In the genomic region with DNA sequence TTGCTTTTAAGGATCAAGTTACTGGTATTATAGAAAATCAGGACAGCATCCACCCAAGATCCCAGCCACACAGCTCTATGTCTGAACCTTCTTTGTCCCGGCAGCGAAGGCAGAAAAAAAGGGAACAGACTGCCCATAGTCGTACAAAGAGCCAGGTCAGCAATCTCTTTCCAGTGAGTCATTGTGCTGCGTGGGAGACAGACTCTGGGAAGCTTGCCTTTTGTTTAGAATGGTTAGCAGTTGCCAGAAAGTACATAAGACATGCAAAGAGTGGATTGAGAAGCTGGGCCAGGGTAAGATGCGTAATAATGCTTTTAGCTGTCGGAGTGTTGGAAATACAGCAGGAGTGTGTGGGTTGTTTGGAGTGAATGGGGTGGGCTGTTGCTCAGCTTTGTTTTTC, we compare ENCODE assay signal across 9 mouse cellular contexts. TPM values are rescaled to one million over a fixed set of nuclear protein-coding genes. Genes with fewer than 3 reads are reported as not detected.
DNase-seq lines count a peak whose midpoint lies in the region; ATAC-seq lines count a peak whose summit lies in the region.
"Had no signal": no experiment of that assay in that cellular context is flagged by ENCODE, and none has a peak within 500 bp of the region (broad histone marks: within the 10 kb centered on the region; RNA-seq: fewer than 3 reads in every experiment).

No protein-coding gene starts in this region.

- WGBS in kidney, embryonic 16.5 days = 70% methylated on average over 6 of the region's 6 CpGs

- H3K9me3 ChIP-seq in kidney, embryonic 16.5 days (ENCODE audit: low read length) = no peaks in the 10 kb centered on the region
- H3K9me3 ChIP-seq: embryonic facial prominence, embryonic 15.5 days had no signal

- H3K27ac ChIP-seq in kidney, embryonic 16.5 days (ENCODE audit: low read length) = peak overlapping the region; percentile 53; the same call in 1 of the 2 replicates
- H3K27ac ChIP-seq: embryonic facial prominence, embryonic 15.5 days had no signal

- no peak overlapping the region for H3K4me3 ChIP-seq in kidney, embryonic 16.5 days (ENCODE audit: low read length)
- H3K4me3 ChIP-seq: embryonic facial prominence, embryonic 15.5 days had no signal

- no peaks in the 10 kb centered on the region for H3K4me1 ChIP-seq in kidney, embryonic 16.5 days (ENCODE audit: insufficient read depth, low read length)
- H3K4me1 ChIP-seq: embryonic facial prominence, embryonic 15.5 days had no signal

- H3K27me3 ChIP-seq in kidney, embryonic 16.5 days (ENCODE audit: insufficient read depth, low read length) = no peaks in the 10 kb centered on the region
- H3K27me3 ChIP-seq: embryonic facial prominence, embryonic 15.5 days had no signal

- ATAC-seq in kidney, embryonic 16.5 days (ENCODE audit: low FRiP score, low TSS enrichment) = no peak

- DNase-seq in embryo, embryonic 11 days = peak; percentile 7
- no peak for DNase-seq in embryo, embryonic 10.5 days (ENCODE audit: low spot score)
- DNase-seq in urinary bladder, postnatal 14 days (ENCODE audit: low spot score) = peak; percentile 38
- no peak for DNase-seq in urinary bladder, adult 2 months (ENCODE audit: low spot score)
- peak; percentile 28 for DNase-seq in lung, postnatal 14 days
- DNase-seq in yolk sac, embryonic 10.5 days (ENCODE audit: low spot score) = peak; percentile 43
- no peak for DNase-seq in B cell, adult 2 months

- no peak overlapping the region for H3K9ac ChIP-seq in kidney, embryonic 16.5 days (replicated peaks; ENCODE audit: low read length)
- H3K9ac ChIP-seq: embryonic facial prominence, embryonic 15.5 days had no signal

- H3K36me3 ChIP-seq in kidney, embryonic 16.5 days (ENCODE audit: insufficient read depth, low read length) = peaks cover 17% of the 10 kb centered on the region

- H3K4me2 ChIP-seq in kidney, embryonic 16.5 days (replicated peaks; ENCODE audit: low read depth, low read length) = no peak overlapping the region
- H3K4me2 ChIP-seq: embryonic facial prominence, embryonic 15.5 days had no signal

RNA-seq across cellular contexts. Expression of a gene that starts 23.0 kb away (rescaled TPM):
- polyA plus RNA-seq in urinary bladder, adult 2 months (2012; rRNA removed) = 6.7 and 7.1 TPM in 2 replicates
- 15.0 and 18.9 TPM in 2 replicates for polyA plus RNA-seq in kidney, embryonic 16.5 days (2015; fragmentation: Nextera tagmentation; extraction: Ambion mirVana)

RNA-seq across cellular contexts. Expression of a gene that starts 27.0 kb away (rescaled TPM):
- polyA plus RNA-seq in urinary bladder, adult 2 months (2012; rRNA removed) = 84.7 and 102 TPM in 2 replicates
- polyA plus RNA-seq in kidney, embryonic 16.5 days (2015; fragmentation: Nextera tagmentation; extraction: Ambion mirVana) = 68.8 and 72.7 TPM in 2 replicates

RNA-seq across cellular contexts. Expression of a gene that starts 27.3 kb away (rescaled TPM):
- 269 and 320 TPM in 2 replicates for polyA plus RNA-seq in urinary bladder, adult 2 months (2012; rRNA removed)
- 372 and 375 TPM in 2 replicates for polyA plus RNA-seq in kidney, embryonic 16.5 days (2015; fragmentation: Nextera tagmentation; extraction: Ambion mirVana)

RNA-seq across cellular contexts. Expression of a gene that starts 31.1 kb away (rescaled TPM):
- polyA plus RNA-seq in urinary bladder, adult 2 months (2012; rRNA removed) = 0.04 TPM in 1 of 2 replicates, not detected in the other
- polyA plus RNA-seq in kidney, embryonic 16.5 days (2015; fragmentation: Nextera tagmentation; extraction: Ambion mirVana) = 0.45 and 0.51 TPM in 2 replicates
- polyA plus RNA-seq: embryonic facial prominence, embryonic 15.5 days had no signal

RNA-seq across cellular contexts. Expression of a gene that starts 44.7 kb away (rescaled TPM):
- polyA plus RNA-seq in urinary bladder, adult 2 months (2012; rRNA removed) = 21.5 and 26.9 TPM in 2 replicates
- 126 and 128 TPM in 2 replicates for polyA plus RNA-seq in kidney, embryonic 16.5 days (2015; fragmentation: Nextera tagmentation; extraction: Ambion mirVana)

Comparison
In these comparisons a context has a peak if more than half of its experiments do, and no peak if none do; other contexts are left out.
1. DNase-seq: peak in embryo, embryonic 11 days (single experiment), urinary bladder, postnatal 14 days (single experiment), lung, postnatal 14 days (single experiment) and yolk sac, embryonic 10.5 days (single experiment); none in embryo, embryonic 10.5 days (single experiment), urinary bladder, adult 2 months (single experiment) and B cell, adult 2 months (0 of 2).